Mouse (Mus musculus): ENCODE results near the gene Olfr411. TPM values are rescaled to one million over a fixed set of nuclear protein-coding genes. Genes with fewer than 3 reads are reported as not detected.

Olfr411 gene
- polyA plus RNA-seq, 1 experiment from 2014 or later: not detected

- H3K36me3 ChIP-seq (replicated peaks; ENCODE audit: control insufficient read depth, insufficient read depth, low read depth, low read length): no peaks in the 10 kb centered on the region
- H3K4me3 ChIP-seq (ENCODE audit: low read depth, low read length): no peak overlapping the region
- H3K4me1 ChIP-seq (ENCODE audit: control insufficient read depth, insufficient read depth, low read length): no peaks in the 10 kb centered on the region
- no peak for DNase-seq (ENCODE audit: low spot score)
- no peak overlapping the region for H3K9ac ChIP-seq (replicated peaks; ENCODE audit: low read length)
- no peak for ATAC-seq (replicated peaks; ENCODE audit: insufficient number of reproducible peaks, low FRiP score, low TSS enrichment, low read depth)
- no peaks in the 10 kb centered on the region for H3K9me3 ChIP-seq (replicated peaks; ENCODE audit: control insufficient read depth, low read length)
- no peak overlapping the region for H3K27ac ChIP-seq (replicated peaks; ENCODE audit: low read depth, low read length)
- H3K4me2 ChIP-seq (ENCODE audit: low read depth, low read length): no peak overlapping the region
- WGBS: 64% methylated on average over 4 of the region's 4 CpGs
- no peaks in the 10 kb centered on the region for H3K27me3 ChIP-seq (ENCODE audit: control insufficient read depth, insufficient read depth, low read length)
Measured at GRCm38 (mm10) chr11:74379166-74379873, 26.9 kb upstream of the Olfr411 start.

- Histone ChIP-seq H3K4me1 (ENCODE audit: control insufficient read depth, insufficient read depth, low read length) (no peaks in the 10 kb centered on the region), H3K9me3 (replicated peaks; ENCODE audit: control insufficient read depth, low read length) (no peaks in the 10 kb centered on the region), H3K27me3 (ENCODE audit: control insufficient read depth, insufficient read depth, low read length) (no peaks in the 10 kb centered on the region), H3K4me3 (ENCODE audit: low read depth, low read length) (no peak overlapping the region), H3K36me3 (replicated peaks; ENCODE audit: control insufficient read depth, insufficient read depth, low read depth, low read length) (no peaks in the 10 kb centered on the region), H3K4me2 (ENCODE audit: low read depth, low read length) (no peak overlapping the region), H3K9ac (replicated peaks; ENCODE audit: low read length) (no peak overlapping the region), H3K27ac (replicated peaks; ENCODE audit: low read depth, low read length) (no peak overlapping the region)
- DNase-seq (ENCODE audit: low spot score) (peak; percentile 74), ATAC-seq (replicated peaks; ENCODE audit: insufficient number of reproducible peaks, low FRiP score, low TSS enrichment, low read depth) (peak; percentile 53; the same call in 1 of the 2 replicates)
- WGBS: 62% methylated on average over 3 of the region's 3 CpGs
Measured at GRCm38 (mm10) chr11:74376847-74377246, 24.4 kb upstream of the Olfr411 start.

- Histone ChIP-seq H3K4me1 (ENCODE audit: control insufficient read depth, insufficient read depth, low read length) (no peaks in the 10 kb centered on the region), H3K4me3 (ENCODE audit: low read depth, low read length) (no peak overlapping the region), H3K27me3 (ENCODE audit: control insufficient read depth, insufficient read depth, low read length) (no peaks in the 10 kb centered on the region), H3K36me3 (replicated peaks; ENCODE audit: control insufficient read depth, insufficient read depth, low read depth, low read length) (no peaks in the 10 kb centered on the region), H3K9ac (replicated peaks; ENCODE audit: low read length) (no peak overlapping the region), H3K27ac (replicated peaks; ENCODE audit: low read depth, low read length) (no peak overlapping the region), H3K9me3 (replicated peaks; ENCODE audit: control insufficient read depth, low read length) (no peaks in the 10 kb centered on the region), H3K4me2 (ENCODE audit: low read depth, low read length) (no peak overlapping the region)
- ATAC-seq (replicated peaks; ENCODE audit: insufficient number of reproducible peaks, low FRiP score, low TSS enrichment, low read depth): no peak
- WGBS: 11% methylated on average over 22 of the region's 22 CpGs
- peak; percentile 90 for DNase-seq (ENCODE audit: low spot score)
Measured at GRCm38 (mm10) chr11:74371393-74372100, 19.1 kb upstream of the Olfr411 start.

GRCm38 (mm10) chr11:74361769-74362168 lies 9.3 kb upstream of the Olfr411 start, which contains the start of gene Olfr412:
Gene Olfr412 (plus strand): TSS chr11:74362069.
- Histone ChIP-seq H3K36me3 (replicated peaks; ENCODE audit: control insufficient read depth, insufficient read depth, low read depth, low read length) (no peaks in the 10 kb centered on the region), H3K27me3 (ENCODE audit: control insufficient read depth, insufficient read depth, low read length) (no peaks in the 10 kb centered on the region), H3K4me3 (ENCODE audit: low read depth, low read length) (no peak within 1 kb of the TSS), H3K9ac (replicated peaks; ENCODE audit: low read length) (no peak within 1 kb of the TSS), H3K4me1 (ENCODE audit: control insufficient read depth, insufficient read depth, low read length) (no peaks in the 10 kb centered on the region), H3K27ac (replicated peaks; ENCODE audit: low read depth, low read length) (no peak within 1 kb of the TSS), H3K4me2 (ENCODE audit: low read depth, low read length) (no peak within 1 kb of the TSS), H3K9me3 (replicated peaks; ENCODE audit: control insufficient read depth, low read length) (no peaks in the 10 kb centered on the region)
- 77% methylated on average over 1 of the region's 1 CpGs for WGBS
- DNase-seq (ENCODE audit: low spot score): no peak
- ATAC-seq (replicated peaks; ENCODE audit: insufficient number of reproducible peaks, low FRiP score, low TSS enrichment, low read depth): no peak

GRCm38 (mm10) chr11:74337931-74338330 lies 14.5 kb downstream of the Olfr411 start, which contains the start of gene Olfr410:
Gene Olfr410 (minus strand): TSS chr11:74338031.
- Histone ChIP-seq H3K9me3 (replicated peaks; ENCODE audit: control insufficient read depth, low read length) (no peaks in the 10 kb centered on the region), H3K27me3 (ENCODE audit: control insufficient read depth, insufficient read depth, low read length) (no peaks in the 10 kb centered on the region), H3K4me3 (ENCODE audit: low read depth, low read length) (no peak within 1 kb of the TSS), H3K36me3 (replicated peaks; ENCODE audit: control insufficient read depth, insufficient read depth, low read depth, low read length) (no peaks in the 10 kb centered on the region), H3K4me1 (ENCODE audit: control insufficient read depth, insufficient read depth, low read length) (no peaks in the 10 kb centered on the region), H3K4me2 (ENCODE audit: low read depth, low read length) (no peak within 1 kb of the TSS), H3K27ac (replicated peaks; ENCODE audit: low read depth, low read length) (no peak within 1 kb of the TSS), H3K9ac (replicated peaks; ENCODE audit: low read length) (no peak within 1 kb of the TSS)
- no peak for DNase-seq (ENCODE audit: low spot score)
- 85% methylated on average over 6 of the region's 6 CpGs for WGBS
- ATAC-seq (replicated peaks; ENCODE audit: insufficient number of reproducible peaks, low FRiP score, low TSS enrichment, low read depth): no peak

- no peak overlapping the region for H3K4me3 ChIP-seq (ENCODE audit: low read depth, low read length)
- H3K4me1 ChIP-seq (ENCODE audit: control insufficient read depth, insufficient read depth, low read length): no peaks in the 10 kb centered on the region
- H3K9me3 ChIP-seq (replicated peaks; ENCODE audit: control insufficient read depth, low read length): no peaks in the 10 kb centered on the region
- no peak overlapping the region for H3K27ac ChIP-seq (replicated peaks; ENCODE audit: low read depth, low read length)
- no peak overlapping the region for H3K9ac ChIP-seq (replicated peaks; ENCODE audit: low read length)
- DNase-seq (ENCODE audit: low spot score) (no peak), ATAC-seq (replicated peaks; ENCODE audit: insufficient number of reproducible peaks, low FRiP score, low TSS enrichment, low read depth) (no peak)
- H3K27me3 ChIP-seq (ENCODE audit: control insufficient read depth, insufficient read depth, low read length): no peaks in the 10 kb centered on the region
- H3K4me2 ChIP-seq (ENCODE audit: low read depth, low read length): no peak overlapping the region
- H3K36me3 ChIP-seq (replicated peaks; ENCODE audit: control insufficient read depth, insufficient read depth, low read depth, low read length): no peaks in the 10 kb centered on the region
Measured at GRCm38 (mm10) chr11:74328781-74329180, 23.7 kb downstream of the Olfr411 start.

- no peak for DNase-seq (ENCODE audit: low spot score)
- WGBS: 74% methylated on average over 2 of the region's 2 CpGs
- no peak overlapping the region for H3K9ac ChIP-seq (replicated peaks; ENCODE audit: low read length)
- no peaks in the 10 kb centered on the region for H3K27me3 ChIP-seq (ENCODE audit: control insufficient read depth, insufficient read depth, low read length)
- no peaks in the 10 kb centered on the region for H3K9me3 ChIP-seq (replicated peaks; ENCODE audit: control insufficient read depth, low read length)
- no peaks in the 10 kb centered on the region for H3K36me3 ChIP-seq (replicated peaks; ENCODE audit: control insufficient read depth, insufficient read depth, low read depth, low read length)
- no peak for ATAC-seq (replicated peaks; ENCODE audit: insufficient number of reproducible peaks, low FRiP score, low TSS enrichment, low read depth)
- no peak overlapping the region for H3K4me2 ChIP-seq (ENCODE audit: low read depth, low read length)
- no peak overlapping the region for H3K4me3 ChIP-seq (ENCODE audit: low read depth, low read length)
- H3K4me1 ChIP-seq (ENCODE audit: control insufficient read depth, insufficient read depth, low read length): no peaks in the 10 kb centered on the region
- H3K27ac ChIP-seq (replicated peaks; ENCODE audit: low read depth, low read length): no peak overlapping the region
Measured at GRCm38 (mm10) chr11:74326044-74326443, 26.4 kb downstream of the Olfr411 start.
